Mouse (Mus musculus): ENCODE results near the gene Plxnb1. TPM values are rescaled to one million over a fixed set of nuclear protein-coding genes. Genes with fewer than 3 reads are reported as not detected.

Gene Plxnb1
- polyA plus RNA-seq, 1 experiment from 2014 or later = 18.2 TPM

GRCm38 (mm10) chr9:109107341-109107740 lies 12.2 kb downstream of the Plxnb1 start:
- H3K36me3 ChIP-seq = peaks cover 90% of the 10 kb centered on the region
- ATAC-seq (ENCODE audit: borderline replicate concordance, extremely low read depth, low FRiP score, low TSS enrichment) = no peak

GRCm38 (mm10) chr9:109110240-109110639 lies 15.1 kb downstream of the Plxnb1 start:
- H3K4me3 ChIP-seq = no peak overlapping the region
- H3K27me3 ChIP-seq = no peaks in the 10 kb centered on the region
- H3K27ac ChIP-seq = no peak overlapping the region
- H3K36me3 ChIP-seq = peaks cover 97% of the 10 kb centered on the region
- H3K4me2 ChIP-seq = no peak overlapping the region
- 92% methylated on average over 11 of the region's 11 CpGs for WGBS
- 0 out of 2 replicates have a peak, but pooled peaks cover under 1% of the 10 kb centered on the region for H3K4me1 ChIP-seq
- no peaks in the 10 kb centered on the region for H3K9me3 ChIP-seq
- H3K9ac ChIP-seq = no peak overlapping the region
- no peak for ATAC-seq (ENCODE audit: borderline replicate concordance, extremely low read depth, low FRiP score, low TSS enrichment)

More at GRCm38 (mm10) chr9:109107341-109107740, 12.2 kb downstream of the Plxnb1 start:
- WGBS = 59% methylated on average over 6 of the region's 6 CpGs
- Histone ChIP-seq H3K4me3 (no peak overlapping the region), H3K27ac (no peak overlapping the region), H3K4me1 (peaks cover 11% of the 10 kb centered on the region; the same call in 1 of the 2 replicates), H3K9ac (no peak overlapping the region), H3K27me3 (no peaks in the 10 kb centered on the region), H3K4me2 (no peak overlapping the region), H3K9me3 (no peaks in the 10 kb centered on the region)

- no peak for ATAC-seq (ENCODE audit: borderline replicate concordance, extremely low read depth, low FRiP score, low TSS enrichment)
- Histone ChIP-seq H3K9me3 (no peaks in the 10 kb centered on the region), H3K36me3 (peaks cover 96% of the 10 kb centered on the region), H3K9ac (no peak overlapping the region), H3K4me2 (no peak overlapping the region), H3K4me1 (no peaks in the 10 kb centered on the region), H3K27ac (no peak overlapping the region), H3K27me3 (no peaks in the 10 kb centered on the region), H3K4me3 (no peak overlapping the region)
- WGBS = 83% methylated on average over 4 of the region's 4 CpGs
These were observed 15.9 kb downstream of the Plxnb1 start for GRCm38 (mm10) chr9:109111101-109111500.

DNA sequence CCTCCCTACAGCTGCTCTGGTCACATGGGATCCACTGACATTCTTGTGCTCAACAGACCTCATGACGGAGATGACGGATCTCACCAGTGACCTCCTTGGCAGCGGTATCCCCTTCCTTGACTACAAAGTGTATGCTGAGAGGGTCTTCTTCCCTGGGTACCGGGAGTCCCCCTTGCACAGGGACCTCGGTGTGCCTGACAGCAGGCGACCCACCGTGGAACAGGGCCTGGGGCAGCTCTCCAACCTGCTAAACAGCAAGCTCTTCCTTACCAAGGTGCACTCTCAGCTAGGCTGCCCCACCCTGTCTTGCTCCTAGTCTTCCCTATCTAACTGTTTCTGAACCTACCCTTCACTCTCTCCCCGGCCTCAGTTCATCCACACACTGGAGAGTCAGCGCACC lies 16.4 kb downstream of the Plxnb1 start:
- Histone ChIP-seq H3K36me3 (peaks cover 96% of the 10 kb centered on the region), H3K9me3 (no peaks in the 10 kb centered on the region), H3K4me1 (no peaks in the 10 kb centered on the region), H3K4me2 (no peak overlapping the region), H3K27ac (no peak overlapping the region), H3K4me3 (no peak overlapping the region), H3K27me3 (no peaks in the 10 kb centered on the region), H3K9ac (no peak overlapping the region)
- no peak for ATAC-seq (ENCODE audit: borderline replicate concordance, extremely low read depth, low FRiP score, low TSS enrichment)
- 89% methylated on average over 9 of the region's 9 CpGs for WGBS

DNA sequence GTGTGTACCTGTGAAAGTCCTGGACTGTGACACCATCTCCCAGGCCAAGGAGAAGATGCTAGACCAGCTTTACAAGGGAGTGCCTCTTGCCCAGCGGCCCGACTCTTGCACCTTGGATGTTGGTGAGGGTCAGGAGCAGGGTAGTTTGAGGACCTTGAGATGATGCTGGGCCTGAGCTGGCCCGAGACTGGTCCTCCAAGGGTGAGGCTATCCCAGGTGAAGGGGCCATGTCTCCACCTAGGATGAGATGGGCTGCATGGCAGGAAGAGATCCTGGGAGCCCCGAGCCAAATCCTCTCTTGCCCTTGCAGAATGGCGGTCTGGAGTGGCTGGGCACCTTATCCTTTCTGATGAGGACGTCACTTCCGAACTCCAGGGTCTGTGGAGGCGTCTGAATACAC lies 18.1 kb downstream of the Plxnb1 start:
- Histone ChIP-seq H3K36me3 (peaks cover 98% of the 10 kb centered on the region), H3K27ac (no peak overlapping the region), H3K4me2 (no peak overlapping the region), H3K27me3 (no peaks in the 10 kb centered on the region), H3K4me1 (no peaks in the 10 kb centered on the region), H3K9ac (no peak overlapping the region), H3K9me3 (no peaks in the 10 kb centered on the region), H3K4me3 (no peak overlapping the region)
- 80% methylated on average over 8 of the region's 8 CpGs for WGBS
- ATAC-seq (ENCODE audit: borderline replicate concordance, extremely low read depth, low FRiP score, low TSS enrichment) = no peak

- H3K27me3 ChIP-seq = no peaks in the 10 kb centered on the region
- H3K9ac ChIP-seq = no peak overlapping the region
- 89% methylated on average over 11 of the region's 11 CpGs for WGBS
- no peak overlapping the region for H3K4me2 ChIP-seq
- no peak for ATAC-seq (ENCODE audit: borderline replicate concordance, extremely low read depth, low FRiP score, low TSS enrichment)
- H3K36me3 ChIP-seq = peaks cover 98% of the 10 kb centered on the region
- H3K27ac ChIP-seq = no peak overlapping the region
- no peaks in the 10 kb centered on the region for H3K9me3 ChIP-seq
- H3K4me3 ChIP-seq = no peak overlapping the region
- no peaks in the 10 kb centered on the region for H3K4me1 ChIP-seq
These were observed 19.1 kb downstream of the Plxnb1 start for GRCm38 (mm10) chr9:109114276-109114675.

GRCm38 (mm10) chr9:109114871-109115270 lies 19.7 kb downstream of the Plxnb1 start:
- H3K4me1 ChIP-seq = no peaks in the 10 kb centered on the region
- no peak for ATAC-seq (ENCODE audit: borderline replicate concordance, extremely low read depth, low FRiP score, low TSS enrichment)
- no peak overlapping the region for H3K4me3 ChIP-seq
- peaks cover 92% of the 10 kb centered on the region for H3K36me3 ChIP-seq
- no peak overlapping the region for H3K27ac ChIP-seq
- no peak overlapping the region for H3K4me2 ChIP-seq
- H3K9ac ChIP-seq = no peak overlapping the region
- H3K9me3 ChIP-seq = no peaks in the 10 kb centered on the region
- no peaks in the 10 kb centered on the region for H3K27me3 ChIP-seq
- 86% methylated on average over 7 of the region's 7 CpGs for WGBS

DNA sequence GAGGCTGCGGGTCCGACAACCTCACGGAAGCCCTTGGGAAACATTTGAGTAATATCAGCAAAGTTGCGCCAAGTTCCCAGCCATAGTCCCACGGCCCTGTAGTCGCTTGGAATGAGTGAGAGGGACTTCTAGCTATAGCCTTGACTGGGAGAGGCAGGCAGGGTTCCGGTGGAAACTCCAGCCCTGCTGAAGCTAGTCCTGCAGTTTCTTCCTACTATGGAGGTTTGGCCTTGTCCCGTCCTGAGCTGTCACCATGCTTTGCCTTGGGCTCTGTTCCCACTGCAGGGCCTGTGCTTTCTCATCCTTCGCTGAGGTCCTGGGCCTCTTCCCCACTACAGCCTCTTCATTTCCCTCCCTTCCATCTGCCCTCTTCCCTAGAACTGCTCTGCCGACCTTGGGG lies 21.0 kb downstream of the Plxnb1 start:
- Histone ChIP-seq H3K27ac (no peak overlapping the region), H3K4me3 (no peak overlapping the region), H3K36me3 (peaks cover 79% of the 10 kb centered on the region), H3K9me3 (no peaks in the 10 kb centered on the region), H3K4me2 (no peak overlapping the region), H3K9ac (no peak overlapping the region), H3K27me3 (no peaks in the 10 kb centered on the region), H3K4me1 (no peaks in the 10 kb centered on the region)
- no peak for ATAC-seq (ENCODE audit: borderline replicate concordance, extremely low read depth, low FRiP score, low TSS enrichment)
- WGBS = 83% methylated on average over 10 of the region's 10 CpGs

- 61% methylated on average over 4 of the region's 4 CpGs for WGBS
- Histone ChIP-seq H3K4me2 (no peak overlapping the region), H3K9ac (no peak overlapping the region), H3K4me1 (0 out of 2 replicates have a peak, but pooled peaks cover 2% of the 10 kb centered on the region), H3K4me3 (no peak overlapping the region), H3K27ac (no peak overlapping the region), H3K9me3 (no peaks in the 10 kb centered on the region), H3K27me3 (no peaks in the 10 kb centered on the region), H3K36me3 (peaks cover 60% of the 10 kb centered on the region)
- no peak for ATAC-seq (ENCODE audit: borderline replicate concordance, extremely low read depth, low FRiP score, low TSS enrichment)
These were observed 22.9 kb downstream of the Plxnb1 start for GRCm38 (mm10) chr9:109118106-109118505.

DNA sequence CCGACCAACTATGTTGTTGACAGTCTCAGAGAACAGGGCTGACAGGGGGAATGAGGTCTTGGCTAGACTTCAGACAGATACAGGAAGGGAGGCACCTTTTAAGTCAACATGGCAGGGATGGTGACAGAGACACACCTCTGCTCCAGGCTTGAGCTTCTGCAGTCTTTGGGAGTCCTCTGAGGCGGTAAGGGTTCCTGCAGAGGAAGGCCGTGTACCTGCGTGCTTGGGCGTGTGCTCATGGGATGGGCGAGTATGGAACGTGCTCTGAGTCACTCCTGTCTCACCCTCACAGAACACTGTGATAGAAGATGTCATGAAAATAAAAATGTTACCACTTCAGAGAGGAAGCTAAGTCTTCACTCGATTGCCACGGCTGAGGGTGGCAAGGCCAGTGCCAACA lies 24.4 kb downstream of the Plxnb1 start:
- no peak overlapping the region for H3K4me2 ChIP-seq
- peaks cover 46% of the 10 kb centered on the region for H3K36me3 ChIP-seq
- H3K4me3 ChIP-seq = no peak overlapping the region
- no peak overlapping the region for H3K27ac ChIP-seq
- H3K9me3 ChIP-seq = no peaks in the 10 kb centered on the region
- peaks cover 7% of the 10 kb centered on the region; the same call in 1 of the 2 replicates for H3K4me1 ChIP-seq
- no peak overlapping the region for H3K9ac ChIP-seq
- 82% methylated on average over 9 of the region's 9 CpGs for WGBS
- no peaks in the 10 kb centered on the region for H3K27me3 ChIP-seq
- no peak for ATAC-seq (ENCODE audit: borderline replicate concordance, extremely low read depth, low FRiP score, low TSS enrichment)

DNA sequence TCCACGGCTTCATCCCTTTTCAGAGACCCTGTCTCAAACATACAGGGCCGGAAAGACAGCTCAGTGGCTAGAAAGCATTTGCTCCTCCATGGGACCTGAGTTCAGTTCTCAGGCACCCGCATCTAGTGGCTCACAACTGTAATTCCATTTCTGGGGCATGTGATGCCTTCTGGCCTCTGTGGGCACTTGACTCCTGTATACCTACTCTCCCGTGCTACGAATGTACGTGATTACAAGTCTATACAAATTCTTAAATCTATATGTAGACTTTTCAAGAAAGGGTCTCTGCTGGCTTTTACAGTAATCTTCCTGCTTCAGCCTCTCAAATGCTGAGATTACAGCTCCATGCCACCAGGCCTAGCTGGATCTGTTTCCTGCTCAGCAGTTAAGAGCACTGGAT lies 25.8 kb downstream of the Plxnb1 start:
- no peak overlapping the region for H3K4me3 ChIP-seq
- H3K4me1 ChIP-seq = peaks cover 7% of the 10 kb centered on the region; the same call in 1 of the 2 replicates
- no peaks in the 10 kb centered on the region for H3K27me3 ChIP-seq
- no peak for ATAC-seq (ENCODE audit: borderline replicate concordance, extremely low read depth, low FRiP score, low TSS enrichment)
- H3K9ac ChIP-seq = no peak overlapping the region
- H3K4me2 ChIP-seq = no peak overlapping the region
- peaks cover 32% of the 10 kb centered on the region for H3K36me3 ChIP-seq
- no peak overlapping the region for H3K27ac ChIP-seq
- H3K9me3 ChIP-seq = no peaks in the 10 kb centered on the region
- 81% methylated on average over 6 of the region's 6 CpGs for WGBS

GRCm38 (mm10) chr9:109122553-109123085 lies 27.4 kb downstream of the Plxnb1 start:
- Histone ChIP-seq H3K4me3 (no peak overlapping the region), H3K4me2 (no peak overlapping the region), H3K9me3 (no peaks in the 10 kb centered on the region), H3K4me1 (peaks cover 7% of the 10 kb centered on the region; the same call in 1 of the 2 replicates), H3K27ac (no peak overlapping the region), H3K9ac (no peak overlapping the region), H3K36me3 (peaks cover 17% of the 10 kb centered on the region), H3K27me3 (no peaks in the 10 kb centered on the region)
- WGBS = 40% methylated on average over 2 of the region's 2 CpGs
- ATAC-seq (ENCODE audit: borderline replicate concordance, extremely low read depth, low FRiP score, low TSS enrichment) = no peak

- Histone ChIP-seq H3K9ac (no peak overlapping the region; the same call in 1 of the 2 replicates), H3K4me3 (no peak overlapping the region), H3K36me3 (peaks cover 10% of the 10 kb centered on the region), H3K4me1 (peaks cover 7% of the 10 kb centered on the region; the same call in 1 of the 2 replicates), H3K4me2 (no peak overlapping the region), H3K27ac (no peak overlapping the region), H3K9me3 (no peaks in the 10 kb centered on the region), H3K27me3 (no peaks in the 10 kb centered on the region)
- WGBS = 41% methylated on average over 6 of the region's 6 CpGs
- ATAC-seq (ENCODE audit: borderline replicate concordance, extremely low read depth, low FRiP score, low TSS enrichment) = no peak
These were observed 28.1 kb downstream of the Plxnb1 start for GRCm38 (mm10) chr9:109123266-109123665.

Data from lung, embryonic 15.5 days (tissue).